Mouse (Mus musculus): ENCODE data around the gene Trappc3l.

DNA sequence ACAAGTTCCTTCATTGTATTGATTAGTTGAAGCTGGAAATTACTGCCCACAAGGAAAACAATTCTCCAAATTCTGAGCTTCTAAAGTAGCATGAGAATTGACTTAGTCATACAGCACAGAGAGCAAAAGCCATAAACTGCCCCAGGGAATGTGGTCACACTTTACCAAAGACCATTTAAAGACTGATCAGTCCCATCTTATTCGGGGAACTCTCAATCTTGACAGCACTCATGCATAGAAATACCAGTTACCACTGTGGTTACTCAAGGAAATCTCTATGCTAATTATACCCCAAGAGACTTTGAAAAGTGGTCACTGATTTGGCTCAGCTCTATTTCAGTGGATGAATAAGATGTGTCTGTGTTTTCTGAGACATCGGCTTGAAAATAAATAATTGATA is 57.8 kb downstream of the Trappc3l start:
- no peak for TF ChIP-seq CTCF (IDR thresholded peaks at IDR 0.05; ENCODE audit: borderline replicate concordance, extremely low read depth, insufficient read depth, insufficient read length)
- TF ChIP-seq POLR2A (IDR thresholded peaks at IDR 0.05; ENCODE audit: borderline replicate concordance, extremely low read depth, insufficient read depth, insufficient read length, poor library complexity, severe bottlenecking), result no peak
